Mouse (Mus musculus) neural tube, embryonic 11.5 days (tissue): ENCODE measurements around the gene Ptpn7. TPM values are rescaled to one million over a fixed set of nuclear protein-coding genes. Genes with fewer than 3 reads are reported as not detected.
"Not testable (repeated sequence)": the region's sequence is repeated elsewhere in the genome, so short reads cannot be mapped to it uniquely, and the experiment has no call there.

Experiments
- ATAC-seq: fragments of 200-750 bp; cut with Nextera tagmentation; 2 replicates; pipeline ENCODE4 v1.8.0; 2017; ENCODE audit warnings: moderate number of reproducible peaks, mild to moderate bottlenecking, moderate TSS enrichment, moderate library complexity; ENCODE audit not compliant: insufficient read depth, low FRiP score, low TSS enrichment
- DNase-seq: peaks from one replicate; pipeline ENCODE4 v3.0.0-alpha.2; 2015; ENCODE audit warnings: low spot score
- H3K27ac ChIP-seq: fragments of 300-500 bp; sonication (generic); 2 replicates; pipeline ENCODE4 v1.5.1; 2014; ENCODE audit warnings: low read depth, mild to moderate bottlenecking, low read length
- H3K27me3 ChIP-seq: fragments of 300-500 bp; sonication (generic); 2 replicates; pipeline ENCODE4 v1.6.1; 2014; ENCODE audit warnings: mild to moderate bottlenecking, low read length, mixed read lengths; ENCODE audit not compliant: control insufficient read depth, insufficient read depth
- H3K36me3 ChIP-seq: fragments of 300-500 bp; sonication (generic); 2 replicates; pipeline ENCODE4 v1.6.1; 2014; ENCODE audit warnings: mild to moderate bottlenecking, low read length, moderate library complexity, mixed read lengths; ENCODE audit not compliant: control insufficient read depth, insufficient read depth
- H3K4me1 ChIP-seq: fragments of 300-500 bp; sonication (generic); 2 replicates; pipeline ENCODE4 v1.6.1; 2014; ENCODE audit warnings: low read length, mixed read lengths; ENCODE audit not compliant: control insufficient read depth, insufficient read depth
- H3K4me2 ChIP-seq: fragments of 300-500 bp; sonication (generic); 2 replicates; pipeline ENCODE4 v1.6.1; 2014; ENCODE audit warnings: low read depth, mild to moderate bottlenecking, moderate library complexity
- H3K4me3 ChIP-seq: fragments of 300-500 bp; sonication (generic); 2 replicates; pipeline ENCODE4 v1.5.1; 2014; ENCODE audit warnings: low read depth, low read length
- H3K9ac ChIP-seq: fragments of 300-500 bp; sonication (generic); 2 replicates; pipeline ENCODE4 v1.6.1; 2014; ENCODE audit warnings: mild to moderate bottlenecking, low read length
- H3K9me3 ChIP-seq: fragments of 300-500 bp; sonication (generic); 2 replicates; pipeline ENCODE4 v1.6.1; 2016; ENCODE audit warnings: low read length; ENCODE audit not compliant: control insufficient read depth
- WGBS: fragments of 180-500 bp; shearing (Covaris S2); extraction: QIAGEN DNeasy Blood & Tissue Kit; methylation state at CpG from one replicate; pipeline ENCODE4 v1.1.7; 2014; 5-methylcytosine and 5-hydroxymethylcytosine counted together
- polyA plus RNA-seq: library from polyadenylated mRNA; unstranded; fragments of >200 nt; fragmentation: Nextera tagmentation; extraction: Ambion mirVana; gene quantifications from 2 replicates; pipeline ENCODE4 v1.2.1, GENCODE M21; 2014

The Ptpn7 gene
- polyA plus RNA-seq, 1 experiment from 2014 or later: 1.7 TPM

DNA sequence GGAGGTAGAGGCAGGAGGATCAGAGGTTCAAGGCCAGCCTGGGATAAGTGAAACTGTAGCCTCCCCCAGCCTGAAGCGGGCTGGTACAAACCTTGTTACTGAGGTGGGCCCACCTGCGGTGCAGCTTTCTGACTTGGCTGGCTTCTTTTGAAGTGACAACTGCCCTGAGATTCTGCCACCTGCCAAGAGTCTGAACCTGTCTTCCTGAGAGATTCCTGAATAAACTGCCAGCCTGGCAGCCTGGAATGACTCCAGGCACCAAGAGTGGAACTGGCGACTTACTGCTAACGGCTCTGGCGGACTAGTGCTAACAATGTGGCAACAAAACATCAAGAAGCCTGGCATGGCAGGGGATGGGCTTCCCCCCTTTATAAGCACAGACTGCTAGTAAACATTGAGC, 61.8 kb downstream of the Ptpn7 start:
- WGBS: 73% methylated on average over 5 of the region's 5 CpGs
- not testable (repeated sequence) for H3K27me3 ChIP-seq, H3K36me3 ChIP-seq, H3K9ac ChIP-seq, H3K4me1 ChIP-seq, H3K4me3 ChIP-seq, H3K4me2 ChIP-seq, DNase-seq, H3K27ac ChIP-seq, H3K9me3 ChIP-seq, ATAC-seq

Other genes with a start within 250 kb of the Ptpn7 start
- 6.8 and 7.8 TPM in 2 replicates for gene Ppp1r12b, start 176.8 kb upstream of the Ptpn7 start, polyA plus RNA-seq
- gene Ube2t, start 170.1 kb upstream of the Ptpn7 start, polyA plus RNA-seq: 39.2 and 44.8 TPM in 2 replicates
- gene Lgr6, start 27.4 kb upstream of the Ptpn7 start, polyA plus RNA-seq: 0.41 and 0.52 TPM in 2 replicates
- gene Arl8a, start 14.1 kb downstream of the Ptpn7 start, polyA plus RNA-seq: 104 and 111 TPM in 2 replicates
- gene Gpr37l1, start 35.0 kb downstream of the Ptpn7 start, polyA plus RNA-seq: not detected in 2 replicates
- gene Elf3, start 125.9 kb downstream of the Ptpn7 start, polyA plus RNA-seq: 1.2 and 1.4 TPM in 2 replicates
- gene Rnpep, start 151.4 kb downstream of the Ptpn7 start, polyA plus RNA-seq: 106 and 112 TPM in 2 replicates
- gene Timm17a, start 181.1 kb downstream of the Ptpn7 start, polyA plus RNA-seq: 152 and 170 TPM in 2 replicates
- gene Lmod1, start 192.1 kb downstream of the Ptpn7 start, polyA plus RNA-seq: 0.35 and 0.37 TPM in 2 replicates
- 40.4 and 41.4 TPM in 2 replicates for gene Shisa4, start 242.5 kb downstream of the Ptpn7 start, polyA plus RNA-seq